Mouse (Mus musculus): ENCODE measurements around the gene Cep57l1. TPM values are rescaled to one million over a fixed set of nuclear protein-coding genes. Genes with fewer than 3 reads are reported as not detected.

Gene Cep57l1
- polyA plus RNA-seq, 1 experiment from 2014 or later: 6.3 TPM

GRCm38 (mm10) chr10:41830851-41831522 is 21.3 kb upstream of the Cep57l1 start:
- WGBS (ENCODE audit: insufficient replicate concordance): 54% methylated on average over 9 of the region's 9 CpGs
- H3K36me3 ChIP-seq (replicated peaks; ENCODE audit: insufficient read depth, low read length): no peaks in the 10 kb centered on the region
- H3K4me1 ChIP-seq (ENCODE audit: insufficient read depth): peaks cover 4% of the 10 kb centered on the region; the same call in 1 of the 2 replicates
- H3K4me3 ChIP-seq (ENCODE audit: low read depth, low read length): no peak overlapping the region
- H3K9ac ChIP-seq (replicated peaks): no peak overlapping the region
- ATAC-seq: no peak
- H3K9me3 ChIP-seq (ENCODE audit: low read length): no peaks in the 10 kb centered on the region
- TF ChIP-seq EP300 (IDR thresholded peaks at IDR 0.05; ENCODE audit: low read depth): no peak
- TF ChIP-seq CTCF (IDR thresholded peaks at IDR 0.05; ENCODE audit: low read depth): peak; percentile 93
- no peak overlapping the region for H3K4me2 ChIP-seq (ENCODE audit: low read depth, low read length)
- H3K27me3 ChIP-seq (ENCODE audit: insufficient read depth, low read length): no peaks in the 10 kb centered on the region
- peak; percentile 63 for DNase-seq
- no peak overlapping the region for H3K27ac ChIP-seq (ENCODE audit: low read depth)

GRCm38 (mm10) chr10:41830445-41830844 is 20.8 kb upstream of the Cep57l1 start:
- ATAC-seq (no peak), DNase-seq (no peak)
- TF ChIP-seq EP300 (IDR thresholded peaks at IDR 0.05; ENCODE audit: low read depth) (no peak), CTCF (IDR thresholded peaks at IDR 0.05; ENCODE audit: low read depth) (no peak)
- no peaks in the 10 kb centered on the region for H3K9me3 ChIP-seq (ENCODE audit: low read length)
- WGBS (ENCODE audit: insufficient replicate concordance): 70% methylated on average over 4 of the region's 4 CpGs
- H3K4me1 ChIP-seq (ENCODE audit: insufficient read depth): peaks cover 4% of the 10 kb centered on the region; the same call in 1 of the 2 replicates
- no peaks in the 10 kb centered on the region for H3K36me3 ChIP-seq (replicated peaks; ENCODE audit: insufficient read depth, low read length)
- no peak overlapping the region for H3K4me3 ChIP-seq (ENCODE audit: low read depth, low read length)
- H3K9ac ChIP-seq (replicated peaks): no peak overlapping the region
- no peak overlapping the region for H3K4me2 ChIP-seq (ENCODE audit: low read depth, low read length)
- no peak overlapping the region for H3K27ac ChIP-seq (ENCODE audit: low read depth)
- no peaks in the 10 kb centered on the region for H3K27me3 ChIP-seq (ENCODE audit: insufficient read depth, low read length)

GRCm38 (mm10) chr10:41829980-41830379 is 20.3 kb upstream of the Cep57l1 start:
- Histone ChIP-seq H3K36me3 (replicated peaks; ENCODE audit: insufficient read depth, low read length) (no peaks in the 10 kb centered on the region), H3K4me3 (ENCODE audit: low read depth, low read length) (no peak overlapping the region), H3K4me2 (ENCODE audit: low read depth, low read length) (no peak overlapping the region), H3K27me3 (ENCODE audit: insufficient read depth, low read length) (no peaks in the 10 kb centered on the region), H3K27ac (ENCODE audit: low read depth) (no peak overlapping the region), H3K9me3 (ENCODE audit: low read length) (no peaks in the 10 kb centered on the region), H3K4me1 (ENCODE audit: insufficient read depth) (peaks cover 4% of the 10 kb centered on the region; the same call in 1 of the 2 replicates), H3K9ac (replicated peaks) (no peak overlapping the region)
- WGBS (ENCODE audit: insufficient replicate concordance): 78% methylated on average over 2 of the region's 2 CpGs
- no peak for TF ChIP-seq CTCF (IDR thresholded peaks at IDR 0.05; ENCODE audit: low read depth)
- ATAC-seq (no peak), DNase-seq (no peak)

- H3K9me3 ChIP-seq (ENCODE audit: low read length): no peaks in the 10 kb centered on the region
- no peak overlapping the region for H3K4me3 ChIP-seq (ENCODE audit: low read depth, low read length)
- H3K27ac ChIP-seq (ENCODE audit: low read depth): no peak overlapping the region
- H3K4me2 ChIP-seq (ENCODE audit: low read depth, low read length): no peak overlapping the region
- DNase-seq (no peak), ATAC-seq (no peak)
- no peaks in the 10 kb centered on the region for H3K36me3 ChIP-seq (replicated peaks; ENCODE audit: insufficient read depth, low read length)
- TF ChIP-seq EP300 (IDR thresholded peaks at IDR 0.05; ENCODE audit: low read depth): no peak
- no peak for TF ChIP-seq CTCF (IDR thresholded peaks at IDR 0.05; ENCODE audit: low read depth)
- 82% methylated on average over 5 of the region's 5 CpGs for WGBS (ENCODE audit: insufficient replicate concordance)
- no peaks in the 10 kb centered on the region for H3K27me3 ChIP-seq (ENCODE audit: insufficient read depth, low read length)
- peaks cover 4% of the 10 kb centered on the region; the same call in 1 of the 2 replicates for H3K4me1 ChIP-seq (ENCODE audit: insufficient read depth)
- H3K9ac ChIP-seq (replicated peaks): no peak overlapping the region
Measured at GRCm38 (mm10) chr10:41829191-41829590, 19.5 kb upstream of the Cep57l1 start.

- Histone ChIP-seq H3K4me1 (ENCODE audit: insufficient read depth) (peaks cover 4% of the 10 kb centered on the region; the same call in 1 of the 2 replicates), H3K9me3 (ENCODE audit: low read length) (no peaks in the 10 kb centered on the region), H3K27me3 (ENCODE audit: insufficient read depth, low read length) (no peaks in the 10 kb centered on the region), H3K4me3 (ENCODE audit: low read depth, low read length) (no peak overlapping the region), H3K27ac (ENCODE audit: low read depth) (0 out of 2 replicates have a peak overlapping the region, but pooled peaks have one; percentile 13), H3K9ac (replicated peaks) (no peak overlapping the region), H3K4me2 (ENCODE audit: low read depth, low read length) (no peak overlapping the region), H3K36me3 (replicated peaks; ENCODE audit: insufficient read depth, low read length) (no peaks in the 10 kb centered on the region)
- WGBS (ENCODE audit: insufficient replicate concordance): 55% methylated on average over 4 of the region's 4 CpGs
- ATAC-seq (no peak), DNase-seq (no peak)
- TF ChIP-seq EP300 (IDR thresholded peaks at IDR 0.05; ENCODE audit: low read depth) (no peak), CTCF (IDR thresholded peaks at IDR 0.05; ENCODE audit: low read depth) (no peak)
Measured at GRCm38 (mm10) chr10:41827784-41828183, 18.1 kb upstream of the Cep57l1 start.

GRCm38 (mm10) chr10:41826526-41827116 is 16.9 kb upstream of the Cep57l1 start:
- no peak overlapping the region for H3K9ac ChIP-seq (replicated peaks)
- H3K9me3 ChIP-seq (ENCODE audit: low read length): no peaks in the 10 kb centered on the region
- no peaks in the 10 kb centered on the region for H3K36me3 ChIP-seq (replicated peaks; ENCODE audit: insufficient read depth, low read length)
- no peak overlapping the region for H3K4me3 ChIP-seq (ENCODE audit: low read depth, low read length)
- no peak overlapping the region for H3K4me2 ChIP-seq (ENCODE audit: low read depth, low read length)
- 53% methylated on average over 6 of the region's 6 CpGs for WGBS (ENCODE audit: insufficient replicate concordance)
- no peak for ATAC-seq
- no peak overlapping the region for H3K27ac ChIP-seq (ENCODE audit: low read depth)
- no peak for DNase-seq
- H3K4me1 ChIP-seq (ENCODE audit: insufficient read depth): peaks cover 4% of the 10 kb centered on the region; the same call in 1 of the 2 replicates
- TF ChIP-seq CTCF (IDR thresholded peaks at IDR 0.05; ENCODE audit: low read depth) (peak; percentile 27; the same call in 1 of the 2 replicates), EP300 (IDR thresholded peaks at IDR 0.05; ENCODE audit: low read depth) (no peak)
- H3K27me3 ChIP-seq (ENCODE audit: insufficient read depth, low read length): no peaks in the 10 kb centered on the region
